Mouse (Mus musculus) urinary bladder, postnatal 0 days (tissue): ENCODE measurements around the gene Col2a1. TPM values are rescaled to one million over a fixed set of nuclear protein-coding genes. Genes with fewer than 3 reads are reported as not detected.

Experiments used
- polyA plus RNA-seq: library from polyadenylated mRNA; unstranded; fragments of >200 nt; fragmentation: Nextera tagmentation; extraction: Ambion mirVana; gene quantifications from 2 replicates; pipeline ENCODE4 v1.2.1, GENCODE M21; 2015

Gene Col2a1
- 0.24 and 0.35 TPM in 2 replicates for polyA plus RNA-seq

DNA sequence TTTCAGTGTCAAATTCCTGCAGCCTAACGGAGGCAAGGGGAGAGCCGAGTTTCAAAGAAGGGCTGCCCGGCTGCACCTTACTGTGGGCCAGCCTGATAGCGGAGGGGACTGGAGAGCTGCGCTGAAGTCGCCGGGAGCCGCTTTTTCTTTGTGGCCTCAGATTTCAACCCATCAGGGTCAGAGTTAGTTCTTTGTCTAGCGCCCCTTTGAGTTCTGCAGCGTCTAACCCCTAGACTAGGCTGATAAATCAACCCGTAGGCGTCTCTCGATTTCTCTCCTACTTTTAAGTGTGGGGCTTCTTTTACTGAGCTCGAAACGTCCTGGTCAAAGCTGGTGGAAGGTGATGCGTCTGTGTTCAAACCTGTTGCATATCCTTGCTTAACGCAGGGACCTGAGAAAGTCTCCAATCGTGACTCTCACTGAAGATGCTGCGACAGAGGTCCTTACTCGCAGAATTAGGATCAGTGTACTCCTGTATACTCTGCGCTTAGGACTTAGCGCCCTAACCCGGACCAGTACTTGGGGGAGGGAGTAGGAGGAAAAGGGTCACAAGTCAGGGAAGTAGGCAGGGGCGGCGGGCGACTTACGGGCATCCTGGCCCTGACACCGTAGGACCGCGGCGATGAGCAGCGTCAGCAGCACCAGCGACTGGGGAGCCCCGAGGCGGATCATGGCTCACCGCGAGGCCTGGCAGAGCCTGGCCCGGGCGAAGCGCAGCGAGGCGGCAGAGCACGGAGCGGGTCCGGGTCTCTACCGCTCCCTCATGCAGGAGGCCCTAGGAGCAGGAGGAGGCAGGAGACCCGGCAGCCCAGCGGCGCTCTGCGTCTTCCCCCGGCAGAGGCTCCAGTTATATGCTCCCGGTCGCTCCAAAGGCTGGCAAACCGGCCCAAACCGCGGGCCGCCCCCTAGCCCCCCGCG is at the start of gene Col2a1:
Gene Col2a1, minus strand, starts transcription at position 874 of the 918 bp plus-strand sequence.

DNA sequence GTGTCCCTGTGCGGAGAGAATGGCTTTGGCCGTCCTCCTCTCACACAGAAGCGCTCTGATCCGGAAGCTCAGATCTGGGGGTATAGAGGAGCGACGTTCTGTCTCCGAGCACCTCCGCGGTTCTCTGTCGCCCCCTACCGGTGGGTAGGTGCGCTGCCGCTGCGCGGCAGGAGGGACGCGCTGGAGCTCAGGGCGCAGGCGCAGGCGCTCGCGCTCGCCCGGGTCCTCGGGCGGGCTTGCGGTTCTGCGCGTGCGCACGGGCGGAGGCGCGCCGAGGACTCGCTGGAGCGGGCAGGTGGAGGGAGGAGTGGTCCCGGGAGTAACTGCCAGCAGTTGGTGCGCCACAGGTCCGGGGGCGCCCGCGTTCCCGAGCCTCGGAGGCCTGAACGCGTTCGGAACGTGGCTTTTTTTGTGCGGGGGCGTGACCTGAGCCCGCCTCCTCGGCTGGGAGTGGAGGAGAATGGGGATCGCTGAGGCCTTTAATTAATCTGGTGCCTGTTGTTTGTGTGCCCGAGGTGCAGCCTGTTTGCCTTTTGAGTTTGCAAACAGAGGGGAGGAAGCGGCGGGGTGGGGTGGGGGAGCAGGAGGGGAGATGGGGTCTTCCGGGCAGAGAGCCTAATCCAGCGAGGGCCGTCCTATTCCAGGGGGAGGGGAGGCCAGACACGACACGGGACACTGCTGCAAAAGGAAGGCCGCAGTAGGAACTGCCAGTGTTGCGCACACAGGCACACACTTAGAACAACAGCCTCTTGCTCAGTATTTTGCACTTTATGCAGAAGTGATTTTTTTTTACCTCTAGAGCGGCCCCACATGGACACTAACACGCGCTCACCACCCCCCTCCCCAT is 40.3 kb downstream of the Col2a1 start, which contains the start of gene Tmem106c:
Gene Tmem106c, plus strand, starts transcription at position 212 of the 847 bp plus-strand sequence.

Other genes with a start within 250 kb of the Col2a1 start
- 13.5 and 15.2 TPM in 2 replicates for gene Rapgef3, start 236.7 kb downstream of the Col2a1 start, polyA plus RNA-seq
- 98.2 and 116 TPM in 2 replicates for gene Slc48a1, start 226.2 kb downstream of the Col2a1 start, polyA plus RNA-seq
- 18.7 and 19.6 TPM in 2 replicates for gene Hdac7, start 160.2 kb downstream of the Col2a1 start, polyA plus RNA-seq
- 0.39 and 0.45 TPM in 2 replicates for gene Vdr, start 94.1 kb downstream of the Col2a1 start, polyA plus RNA-seq
- 35.4 and 35.7 TPM in 2 replicates for gene Tmem106c, start 40.5 kb downstream of the Col2a1 start, polyA plus RNA-seq
- gene Pfkm, start 87.9 kb upstream of the Col2a1 start, polyA plus RNA-seq, result 32.0 and 34.6 TPM in 2 replicates
- 13.6 and 15.7 TPM in 2 replicates for gene Senp1, start 89.0 kb upstream of the Col2a1 start, polyA plus RNA-seq
- gene Asb8, start 160.9 kb upstream of the Col2a1 start, polyA plus RNA-seq, result 55.6 and 56.9 TPM in 2 replicates
- gene Ccdc184, start 162.5 kb upstream of the Col2a1 start, polyA plus RNA-seq, result 0.98 and 1.1 TPM in 2 replicates
- gene Olfr288, start 190.8 kb upstream of the Col2a1 start, polyA plus RNA-seq, result not detected in 2 replicates
- not detected in 2 replicates for gene Gm44579, start 216.3 kb upstream of the Col2a1 start, polyA plus RNA-seq
- gene Olfr287, start 216.4 kb upstream of the Col2a1 start, polyA plus RNA-seq, result not detected in 2 replicates
- not detected in 2 replicates for gene Olfr286, start 229.8 kb upstream of the Col2a1 start, polyA plus RNA-seq